Mouse (Mus musculus) CD4-positive, CD25-positive, alpha-beta regulatory T cell, adult 4 months (primary cell): ENCODE results near the gene Gm43064. TPM values are rescaled to one million over a fixed set of nuclear protein-coding genes. Genes with fewer than 3 reads are reported as not detected.
"Not testable (repeated sequence)": the region's sequence is repeated elsewhere in the genome, so short reads cannot be mapped to it uniquely, and the experiment has no call there.

Experiments
- ATAC-seq: one replicate; pipeline ENCODE4 v1.8.0; 2017
- polyA plus RNA-seq, 2 experiments: library from polyadenylated mRNA; unstranded; fragments of 100-300 nt; shearing (Covaris generic); gene quantifications; one replicate each; pipeline ENCODE4 v1.2.1; 2017

Gene Gm43064
- polyA plus RNA-seq, 2 experiments from 2014 or later: 0.52 TPM; not detected in 1

DNA sequence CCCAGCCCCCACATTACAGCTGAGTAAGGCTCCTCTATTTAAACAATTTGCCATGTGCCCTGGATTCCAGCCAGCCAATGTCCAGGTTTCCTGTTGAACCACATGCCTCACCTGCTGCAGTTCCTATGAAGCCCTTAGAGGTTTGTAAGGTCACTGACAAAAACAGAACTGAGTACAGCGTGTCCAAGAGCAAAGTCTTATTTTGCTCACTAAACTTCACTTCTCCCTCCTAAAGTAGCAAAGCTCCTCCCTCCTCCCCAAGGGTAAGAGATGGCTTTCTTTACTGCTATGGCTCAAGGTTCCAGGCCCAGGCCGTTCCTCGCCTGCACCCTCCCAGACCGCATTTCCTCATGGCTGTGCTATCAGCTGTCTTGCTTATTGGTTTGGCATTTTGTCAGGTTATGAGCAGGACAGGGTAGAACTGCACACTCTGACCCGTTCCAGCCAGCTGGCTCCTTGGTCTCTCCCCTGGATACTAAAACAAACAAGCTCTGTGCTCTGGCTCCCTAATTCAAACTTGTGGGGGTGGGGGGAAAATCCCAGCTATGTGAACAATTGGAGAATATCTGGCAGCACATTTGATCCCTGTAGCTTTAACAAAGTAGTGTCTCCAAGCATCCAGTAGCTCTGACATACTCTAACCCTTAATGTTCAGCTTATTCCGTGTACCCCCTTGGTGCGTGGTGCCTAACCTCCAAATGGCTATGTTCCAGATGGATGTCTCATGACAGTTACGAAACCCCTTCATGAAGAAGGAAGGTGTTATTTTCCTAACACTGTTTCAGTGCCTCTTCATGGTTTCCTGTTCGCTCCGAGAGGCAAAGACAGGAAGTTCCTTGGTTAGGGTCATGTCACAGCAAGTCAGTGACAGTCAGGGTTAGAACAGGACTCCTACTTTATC is 7.5 kb upstream of the Gm43064 start:
- peak; percentile 93 for ATAC-seq

DNA sequence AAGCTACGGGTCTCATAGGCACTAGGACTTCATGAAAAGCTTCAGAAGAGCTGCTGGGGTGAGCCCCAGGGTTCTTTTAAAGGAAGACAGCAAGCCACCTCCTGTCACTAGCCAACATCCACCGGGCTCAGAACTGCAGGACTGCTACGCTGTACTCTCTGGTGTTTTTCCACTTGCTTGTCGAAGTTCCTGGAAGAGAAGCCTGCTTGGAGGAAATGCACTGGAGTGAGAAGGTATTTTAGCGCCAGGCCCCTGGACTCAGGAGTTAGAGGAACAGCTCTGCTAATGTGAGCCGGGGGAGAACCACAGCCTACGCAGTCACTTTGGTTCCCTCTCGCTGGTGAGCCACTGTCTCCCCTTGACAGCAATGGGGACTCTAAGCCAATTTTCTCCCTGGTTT is 6.5 kb upstream of the Gm43064 start:
- ATAC-seq: peak; percentile 18

DNA sequence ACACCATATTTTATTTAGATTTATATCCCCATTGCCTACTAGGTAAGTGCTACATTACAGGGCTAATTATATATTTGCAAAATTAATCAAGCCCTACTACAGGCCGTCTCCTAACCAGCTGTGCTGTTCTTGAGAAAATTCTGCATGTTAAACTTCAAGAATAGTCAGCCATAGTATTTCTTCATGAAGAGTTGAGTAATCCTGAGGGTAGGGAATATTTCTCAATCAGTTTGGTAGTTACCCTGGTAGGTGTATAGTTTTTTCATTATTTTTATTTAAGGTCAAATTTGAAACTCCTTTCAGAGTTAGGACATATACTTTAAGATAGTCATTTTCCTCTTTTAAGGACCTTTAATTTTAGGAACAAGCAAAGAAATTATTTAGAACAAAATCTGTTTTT is 3.7 kb upstream of the Gm43064 start:
- no peak for ATAC-seq

DNA sequence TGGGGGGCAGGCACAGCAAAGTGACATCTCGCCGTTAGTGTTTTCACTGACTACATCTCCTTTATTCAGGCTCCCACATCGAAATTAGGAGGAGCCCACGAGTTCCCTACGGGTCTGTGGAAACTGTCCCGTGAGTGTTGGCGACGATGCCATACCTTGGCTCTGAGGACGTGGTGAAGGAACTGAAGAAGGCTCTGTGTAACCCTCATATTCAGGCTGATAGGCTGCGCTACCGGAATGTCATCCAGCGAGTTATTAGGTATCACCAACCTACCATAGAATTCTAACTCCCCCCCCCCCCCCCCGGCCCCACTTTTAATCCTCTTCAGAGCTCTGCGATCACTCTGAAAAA is 402 bp downstream of the Gm43064 start:
- ATAC-seq: peak; percentile 38

DNA sequence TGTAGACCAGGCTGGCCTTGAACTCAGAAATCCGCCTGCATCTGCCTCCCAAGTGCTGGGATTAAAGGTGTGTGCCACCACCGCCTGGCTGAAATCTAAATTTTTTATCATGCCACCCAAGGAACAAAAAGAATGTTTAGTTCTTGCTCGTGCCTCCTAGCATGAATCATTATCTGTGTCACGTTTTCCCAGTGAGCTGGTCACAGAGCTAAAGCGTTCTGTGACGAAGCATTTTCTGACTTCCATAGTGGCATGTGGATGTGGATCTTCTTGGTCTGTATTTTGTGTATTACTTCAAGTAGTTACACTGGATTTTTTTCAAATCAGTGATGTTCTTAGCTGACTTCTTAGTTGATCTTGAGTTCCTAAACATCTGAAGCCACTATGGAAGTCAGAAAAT is 1.6 kb downstream of the Gm43064 start:
- ATAC-seq: no peak

DNA sequence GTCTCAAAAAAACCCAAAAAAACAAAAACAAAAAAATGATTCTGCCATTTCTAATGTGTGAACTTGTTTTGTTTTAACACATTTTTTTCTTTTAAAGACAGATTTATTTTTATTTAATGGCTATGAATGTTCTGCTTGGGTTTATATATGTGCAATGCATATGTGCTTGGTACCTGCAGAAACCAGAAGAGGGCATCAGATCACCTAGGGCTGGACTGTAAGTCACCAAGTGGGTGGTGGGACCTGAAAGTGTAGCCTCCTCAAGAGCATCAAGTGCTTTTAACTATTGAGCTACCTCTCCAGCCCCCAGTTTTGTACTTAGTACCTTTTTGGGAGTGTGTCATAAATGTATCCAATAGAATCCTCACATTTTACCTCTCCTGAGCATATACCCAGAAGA is 18.2 kb downstream of the Gm43064 start:
- ATAC-seq: no peak

DNA sequence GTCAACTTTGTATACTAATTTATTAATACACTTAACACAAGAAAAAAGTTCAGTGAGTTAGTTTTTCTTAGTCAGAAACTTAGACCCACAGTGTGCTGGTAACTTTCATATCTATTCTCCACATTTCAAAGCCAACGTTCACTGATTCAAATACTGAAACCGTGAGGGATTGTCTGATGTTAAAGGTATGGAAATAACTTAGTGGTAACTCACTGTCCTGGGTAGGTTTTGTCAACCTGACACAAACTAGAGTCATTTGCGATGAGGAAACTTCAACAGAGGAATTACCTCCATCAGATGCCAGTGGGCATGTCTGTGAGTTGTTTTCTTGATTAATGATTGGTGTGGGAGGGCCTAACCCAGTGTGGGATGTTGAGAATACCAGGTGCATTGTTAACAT is 19.7 kb downstream of the Gm43064 start:
- peak; percentile 47 for ATAC-seq

DNA sequence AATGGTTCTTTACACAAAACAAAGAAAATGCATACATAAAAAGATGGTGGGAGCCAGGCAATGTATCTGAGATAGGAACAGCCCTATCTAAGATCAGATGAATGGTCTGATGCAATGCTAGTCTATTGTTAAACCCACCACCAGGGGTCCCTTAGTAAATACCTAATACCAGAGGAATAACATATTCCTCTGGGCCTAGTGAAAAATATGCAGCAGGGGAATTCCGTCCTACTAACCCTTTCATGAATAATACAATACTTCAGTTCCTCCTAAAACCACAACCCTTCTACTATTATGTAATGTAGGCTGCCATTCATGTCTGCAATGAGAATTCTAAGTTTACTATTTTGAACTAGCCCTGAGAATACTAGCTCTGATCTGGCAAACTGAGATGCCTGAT is 21.3 kb downstream of the Gm43064 start:
- ATAC-seq: peak; percentile 85

DNA sequence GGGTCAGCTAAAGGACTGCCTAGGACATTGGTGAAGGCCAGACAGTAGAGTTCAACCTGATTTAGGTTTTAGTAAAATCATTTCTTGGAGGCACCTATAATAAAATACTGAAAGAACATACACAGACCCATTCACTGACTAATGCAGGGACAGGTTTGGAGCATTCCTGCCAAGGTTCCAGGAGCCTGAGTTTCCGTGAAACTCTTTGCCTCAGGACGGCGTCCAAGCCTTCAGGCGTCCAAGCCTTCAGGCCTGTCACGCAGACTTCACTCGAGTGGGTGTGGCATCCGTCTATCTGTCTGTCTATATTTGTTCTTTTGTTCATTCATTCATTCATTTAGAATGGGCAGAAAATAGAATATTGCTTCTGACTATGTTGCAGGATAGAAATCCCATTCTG is 21.8 kb downstream of the Gm43064 start:
- ATAC-seq: no peak

DNA sequence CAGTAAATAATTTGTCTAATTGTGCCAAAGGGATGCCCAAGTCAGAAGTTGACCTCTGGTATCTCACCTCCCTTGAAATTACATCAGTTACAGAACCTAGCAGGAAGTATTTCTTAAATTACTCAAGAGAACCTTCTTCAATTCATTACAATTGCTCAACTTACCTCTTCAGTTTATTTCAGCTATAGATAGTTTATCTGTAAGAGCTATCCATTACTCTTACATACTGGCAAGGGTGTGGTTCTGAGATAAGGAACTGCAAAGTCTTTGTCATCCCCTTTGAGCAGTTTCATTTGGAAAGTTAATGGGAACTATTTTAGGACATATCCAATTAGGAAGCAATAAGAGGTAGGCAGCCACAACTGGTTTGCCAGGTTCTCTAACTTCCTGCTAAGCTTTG is 23.1 kb downstream of the Gm43064 start, which contains the start of gene Bcl2l15:
Gene Bcl2l15 (plus strand): TSS at position 176 of the 400 bp plus-strand sequence.
- ATAC-seq: no peak

DNA sequence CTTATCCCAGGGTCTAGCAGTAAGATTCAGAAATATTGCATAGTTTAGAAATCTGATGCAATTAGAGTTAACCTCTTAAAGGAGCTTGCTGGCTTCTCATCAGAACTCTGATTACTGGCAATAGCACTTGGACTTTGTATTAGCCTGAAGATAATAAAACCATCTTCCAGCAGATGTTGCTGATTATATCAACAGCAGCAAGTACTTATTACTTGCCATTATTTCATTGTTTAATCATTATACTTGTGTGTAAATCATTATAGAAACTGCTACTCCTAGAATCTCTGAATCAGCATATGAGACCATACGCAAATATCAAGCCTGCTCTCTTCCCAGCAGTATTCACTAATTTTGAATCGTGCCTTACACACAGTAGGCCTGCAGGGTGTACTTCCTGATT is 24.6 kb downstream of the Gm43064 start:
- no peak for ATAC-seq

DNA sequence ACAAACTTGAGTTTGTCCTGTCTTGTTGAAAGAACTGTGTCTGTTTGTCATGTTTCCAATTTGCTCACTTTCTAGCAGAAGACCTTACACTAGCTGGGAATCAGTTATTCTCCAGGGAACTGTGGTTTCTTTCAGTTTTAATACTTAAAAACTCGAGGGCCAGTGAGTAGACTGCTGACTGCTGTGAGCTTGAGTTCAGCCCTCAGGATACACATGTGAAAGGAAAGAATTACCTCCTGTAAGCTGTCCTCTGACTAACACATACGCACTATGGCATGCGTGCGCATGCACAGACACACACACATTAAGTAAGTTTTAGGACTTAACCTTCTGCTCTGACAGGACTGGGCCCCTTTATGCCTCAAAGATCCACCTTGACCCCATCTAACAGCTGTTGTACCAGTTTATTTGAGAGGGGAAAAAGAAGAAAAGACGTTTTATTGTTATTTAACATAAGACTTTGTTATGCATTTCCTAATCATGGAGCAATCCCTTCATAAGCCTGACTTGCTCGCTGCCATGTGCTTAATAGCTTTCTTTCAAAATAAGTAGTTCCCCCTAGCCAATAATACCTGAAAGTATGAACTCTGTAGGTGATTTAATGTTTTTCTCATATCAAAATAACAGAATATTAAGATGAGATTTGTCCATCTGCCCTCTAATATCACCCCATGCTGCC is 26.0 kb downstream of the Gm43064 start:
- ATAC-seq: no peak

DNA sequence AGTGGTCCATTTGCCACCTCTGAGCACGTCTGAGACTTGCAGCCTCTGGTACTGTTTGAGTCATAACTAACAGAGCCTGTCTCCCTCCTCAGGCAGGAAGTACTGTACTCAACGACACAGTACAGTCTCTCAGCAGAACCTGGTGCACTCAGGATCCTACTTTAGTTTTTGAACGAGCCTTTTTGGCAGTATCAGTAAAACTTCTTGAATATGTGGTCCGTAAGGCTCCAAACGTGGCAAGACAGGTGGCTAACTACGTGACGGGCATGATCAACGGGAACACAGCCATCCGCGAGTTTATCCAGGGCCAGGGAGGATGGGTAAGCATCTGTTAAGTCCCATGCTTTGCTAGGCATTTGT is 26.6 kb downstream of the Gm43064 start:
- ATAC-seq: peak; percentile 97

DNA sequence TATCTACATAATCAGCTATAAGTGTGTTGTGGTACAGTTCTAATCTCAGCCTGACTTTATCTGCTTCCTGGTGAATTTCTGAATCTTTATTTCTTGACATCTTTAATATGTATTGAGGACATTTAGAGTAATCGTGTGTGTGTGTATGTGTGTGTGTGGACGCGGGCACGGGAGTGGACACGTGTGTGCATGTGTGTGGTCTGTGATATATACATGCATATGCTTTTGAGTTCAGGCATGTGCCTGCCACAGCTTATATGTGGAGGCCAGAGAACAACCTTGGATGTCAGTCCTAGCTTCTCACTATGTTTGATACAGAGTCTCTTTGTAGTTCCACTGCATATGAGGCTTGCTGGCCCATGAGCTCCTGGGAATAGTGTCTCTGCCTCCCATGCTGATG is 27.1 kb downstream of the Gm43064 start:
- ATAC-seq: no peak

DNA sequence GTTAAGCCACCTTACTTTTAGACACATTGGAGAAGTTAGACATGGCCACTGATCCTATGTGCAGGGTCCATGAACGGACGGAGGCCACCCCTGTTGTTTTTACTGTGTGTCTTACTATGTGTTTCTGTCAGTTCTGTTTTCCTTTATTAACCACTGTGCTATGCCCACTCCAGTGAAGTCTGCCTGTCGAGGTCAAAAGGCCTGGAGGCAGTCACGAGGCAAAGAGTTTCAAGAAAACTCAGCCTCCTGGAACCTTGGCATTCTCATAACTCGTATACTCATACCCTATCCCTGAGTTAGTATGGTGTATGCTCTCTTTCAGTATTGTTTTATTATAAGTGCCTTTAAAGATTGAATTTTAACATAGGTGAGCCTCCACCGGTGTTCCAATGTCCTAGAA is 30.3 kb downstream of the Gm43064 start:
- no peak for ATAC-seq

DNA sequence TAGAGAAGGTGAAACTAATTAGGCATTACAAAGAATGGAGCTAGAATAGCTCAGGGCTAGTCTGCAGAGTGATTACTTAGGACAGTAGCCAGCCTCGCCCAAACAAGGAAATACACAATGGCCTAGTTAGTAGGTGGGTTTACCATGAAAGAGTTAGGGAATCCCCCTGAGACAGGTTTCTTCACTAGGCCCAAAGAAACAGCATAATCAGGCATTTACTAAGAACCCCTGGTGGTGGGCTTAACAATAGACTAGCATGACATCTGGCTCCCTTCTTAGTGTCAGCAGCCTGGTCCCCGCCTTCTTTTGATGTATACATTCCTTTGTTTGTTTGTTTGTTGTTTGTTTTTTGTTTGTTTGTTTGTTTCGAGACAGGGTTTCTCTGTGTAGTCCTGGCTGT is 30.8 kb downstream of the Gm43064 start:
- not testable (repeated sequence) for ATAC-seq

DNA sequence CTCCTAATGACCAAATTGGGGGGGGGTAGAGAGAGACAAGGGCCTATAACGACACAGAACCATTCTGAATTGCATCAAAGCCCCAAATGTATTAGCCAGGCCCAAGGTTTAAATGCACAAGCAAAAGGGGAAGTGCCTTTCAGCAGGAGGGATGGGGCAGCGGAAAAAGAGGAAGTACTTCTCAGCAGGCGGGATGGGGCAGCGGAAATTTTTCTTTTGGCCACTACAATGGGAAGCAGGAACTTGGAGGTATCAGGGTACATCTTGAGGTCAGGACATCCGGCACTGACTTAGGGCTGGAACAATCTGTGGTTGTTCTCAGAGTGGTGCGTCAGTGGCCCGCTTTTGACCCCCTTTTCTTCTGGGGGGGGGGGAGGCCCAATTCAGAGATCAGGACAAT is 31.6 kb downstream of the Gm43064 start:
- ATAC-seq: not testable (repeated sequence)

DNA sequence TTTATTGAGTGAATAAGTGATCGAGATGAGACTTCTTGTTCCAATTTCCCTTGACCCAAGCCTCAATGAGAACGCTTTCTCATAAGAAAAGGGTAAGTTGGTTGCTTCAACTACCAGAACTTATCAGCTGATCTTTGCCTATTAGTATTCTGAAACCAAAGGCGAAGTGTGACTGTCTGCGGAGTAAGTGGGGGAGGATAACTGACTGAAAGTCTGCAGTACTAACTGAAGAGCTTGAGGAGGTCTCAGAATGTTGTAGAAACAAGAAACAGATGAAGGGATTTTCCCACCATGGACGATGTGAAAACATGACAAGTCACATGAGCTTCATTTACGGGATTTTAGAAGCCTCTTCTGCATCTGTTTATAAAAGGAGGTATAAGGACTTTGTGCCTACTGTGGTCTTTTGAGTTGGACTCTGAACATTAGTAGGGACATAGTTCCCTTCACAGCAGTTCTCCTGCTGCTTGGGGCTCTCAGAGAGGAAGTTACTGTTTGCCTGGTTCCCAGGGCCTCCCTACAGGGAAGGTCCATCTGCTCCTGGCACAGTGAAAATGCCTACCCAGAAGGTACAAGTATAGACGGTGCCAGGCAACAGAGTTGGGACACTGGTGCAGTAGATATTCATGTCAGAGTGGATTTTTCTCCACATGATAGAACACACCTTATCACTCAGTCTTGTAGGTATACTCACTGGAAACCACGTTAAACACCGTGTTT is 41.4 kb downstream of the Gm43064 start:
- ATAC-seq: peak; percentile 52

DNA sequence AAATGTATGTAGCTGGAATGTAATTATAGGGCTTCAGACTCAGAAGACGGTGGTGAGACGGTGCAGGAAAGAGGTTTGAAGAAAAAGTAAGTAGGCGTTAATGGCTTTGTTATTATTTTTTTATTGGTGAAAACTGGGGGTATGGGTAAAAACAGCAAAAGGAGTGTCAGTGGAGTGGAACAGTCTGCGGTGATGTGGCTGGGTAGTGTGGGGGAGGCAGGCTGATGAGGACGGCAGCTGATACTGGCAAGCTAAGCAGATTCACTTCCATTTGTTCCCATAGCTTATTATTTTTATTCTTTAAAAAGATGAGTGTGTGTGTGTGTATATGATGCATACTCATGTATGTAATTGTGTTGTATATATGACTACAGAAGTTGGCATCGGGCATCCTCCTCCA is 42.1 kb downstream of the Gm43064 start:
- peak; percentile 45 for ATAC-seq

DNA sequence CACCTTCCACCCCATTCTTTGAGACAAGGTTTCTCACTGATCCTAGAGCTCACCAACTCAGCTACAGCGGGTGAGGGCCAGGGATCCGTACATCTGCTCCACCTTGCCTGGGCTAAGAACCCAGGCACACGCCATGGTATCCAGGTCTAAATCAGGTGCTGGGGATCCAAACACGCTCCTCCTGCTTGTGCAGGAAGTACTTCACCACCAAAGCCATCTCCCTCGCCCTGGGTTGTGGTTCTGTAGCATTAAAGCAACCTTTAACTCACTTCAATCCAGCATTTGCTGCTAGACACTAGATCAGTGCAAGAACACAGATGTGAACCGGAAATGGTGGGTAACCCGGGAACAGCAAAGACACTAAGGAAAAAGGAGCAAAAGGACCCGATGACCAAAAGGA is 42.5 kb downstream of the Gm43064 start:
- peak; percentile 29 for ATAC-seq

DNA sequence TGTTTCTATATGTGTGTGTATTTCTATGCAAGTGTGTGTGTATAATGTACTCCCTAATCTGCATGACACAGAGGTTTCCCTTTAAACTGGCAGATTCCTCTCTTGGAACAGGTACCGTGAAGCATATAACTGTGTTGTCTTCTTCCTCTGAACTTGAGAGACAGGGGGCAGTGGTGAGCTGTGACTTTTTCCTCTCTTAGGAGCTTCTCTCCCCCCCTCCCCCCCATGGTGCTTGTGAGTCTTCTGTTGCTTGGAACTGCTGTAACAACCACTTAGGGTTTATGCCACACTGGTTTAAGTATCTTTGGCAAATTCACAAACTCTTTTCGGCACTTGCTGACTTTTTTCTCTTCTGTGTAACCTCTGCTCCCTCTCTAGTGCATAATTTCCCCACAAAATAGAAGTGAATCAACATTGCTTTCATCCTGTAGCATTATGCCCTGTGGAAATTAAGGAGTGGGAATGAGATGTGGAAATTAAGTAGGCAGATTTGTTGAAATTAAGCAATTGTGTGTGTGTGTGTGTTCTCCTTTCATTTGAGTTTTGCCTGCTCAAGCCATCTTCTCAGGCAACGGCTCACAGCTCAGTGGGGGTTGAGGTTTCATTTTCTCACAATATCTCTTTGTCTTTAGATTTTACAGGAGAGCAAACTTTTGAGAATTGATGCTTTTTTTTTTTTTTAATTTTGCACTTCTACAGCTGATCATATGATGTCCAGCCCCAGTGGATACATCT is 43.4 kb downstream of the Gm43064 start:
- ATAC-seq: peak; percentile 44

DNA sequence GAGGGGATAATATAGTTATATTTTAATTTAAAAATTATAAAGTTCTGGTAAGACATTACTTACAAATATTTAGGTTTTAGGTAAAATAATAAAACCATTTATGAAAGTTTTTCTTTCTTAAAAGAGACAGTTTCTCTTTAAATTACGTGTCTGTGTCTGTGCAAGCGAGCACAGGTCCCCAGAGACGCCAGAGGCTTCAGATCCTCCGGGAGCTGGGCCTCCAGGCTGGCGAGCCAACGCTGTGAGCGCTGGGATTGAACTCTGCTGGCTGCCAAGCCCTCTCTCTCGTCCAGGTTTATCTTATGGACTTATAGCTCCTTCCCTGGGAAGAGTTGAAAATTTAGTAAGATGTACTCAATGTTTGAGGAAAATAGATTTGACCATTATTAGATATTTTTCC is 44.4 kb downstream of the Gm43064 start:
- ATAC-seq: no peak
